Mouse (Mus musculus) thymus, postnatal 14 days (tissue): Measurements from ENCODE around the gene Eml4.

ENCODE experiments used
- DNase-seq: peaks from one replicate; pipeline ENCODE4 v3.0.0; 2021

Gene Eml4

DNA sequence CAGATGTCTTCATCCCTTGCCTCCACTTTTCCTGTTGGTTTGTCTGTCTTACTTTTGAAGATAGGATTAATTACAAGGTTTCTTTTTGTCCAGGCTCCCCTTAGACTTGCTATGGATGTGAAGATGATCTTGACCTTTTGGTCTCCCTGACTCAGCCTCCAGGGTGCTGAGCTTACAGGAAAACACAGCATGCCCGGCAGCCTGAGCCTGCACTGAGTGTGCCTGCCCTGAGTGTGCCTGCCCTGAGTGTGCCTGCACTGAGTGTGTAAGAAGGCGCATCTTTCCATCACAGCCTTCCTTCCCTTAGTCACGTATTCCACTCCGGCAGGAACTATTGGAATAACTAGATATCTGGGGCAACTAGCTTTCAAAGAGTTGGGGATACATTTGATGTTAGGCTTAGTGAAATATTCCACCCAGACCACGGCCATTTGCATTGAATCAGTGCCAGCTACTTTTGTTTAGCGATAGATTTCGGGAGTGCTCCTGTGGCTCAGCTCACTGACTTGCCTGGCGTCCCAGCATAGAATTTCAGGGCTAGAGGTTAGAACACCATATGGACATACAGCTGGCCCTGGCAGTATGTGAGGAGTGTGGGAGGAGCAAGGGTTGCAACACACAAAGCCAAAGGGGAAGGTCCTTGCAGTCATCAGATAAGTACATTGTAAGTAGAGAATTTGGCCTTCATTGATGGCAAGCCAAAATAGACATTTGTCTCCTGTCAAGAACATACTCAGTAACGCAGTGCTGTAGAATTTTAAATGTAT is 2.5 kb upstream of the Eml4 start:
- no peak for DNase-seq

- peak; percentile 68 for DNase-seq
Measured at GRCm38 (mm10) chr17:83351119-83351531, 394 bp downstream of the Eml4 start.

GRCm38 (mm10) chr17:83351601-83352413 is 1.1 kb downstream of the Eml4 start:
- peak; percentile 31 for DNase-seq

- no peak for DNase-seq
Measured at GRCm38 (mm10) chr17:83352456-83352855, 1.7 kb downstream of the Eml4 start.

- DNase-seq, result no peak
Measured at GRCm38 (mm10) chr17:83353011-83353410, 2.3 kb downstream of the Eml4 start.

DNA sequence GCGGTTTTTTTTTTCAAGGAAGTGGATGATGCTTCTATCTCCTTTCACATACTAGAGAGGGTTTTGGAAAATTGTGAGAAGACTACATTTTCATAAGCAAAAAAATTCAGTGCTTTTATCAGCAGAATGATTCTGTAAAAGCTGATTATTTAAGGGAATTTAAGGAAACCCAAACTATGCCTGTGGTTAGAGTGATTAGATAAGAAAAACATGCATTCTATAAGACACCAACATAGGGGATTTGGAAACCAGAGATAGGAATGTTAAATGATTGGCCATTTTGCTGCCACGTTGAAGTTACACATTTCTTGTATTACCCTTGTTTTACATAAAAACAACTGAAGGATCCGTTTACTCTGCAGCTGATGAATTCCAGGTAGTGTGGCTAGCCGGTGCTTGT is 2.7 kb downstream of the Eml4 start:
- no peak for DNase-seq

GRCm38 (mm10) chr17:83355481-83355880 is 4.8 kb downstream of the Eml4 start:
- no peak for DNase-seq

- no peak for DNase-seq
Measured at GRCm38 (mm10) chr17:83359934-83360333, 9.2 kb downstream of the Eml4 start.

DNA sequence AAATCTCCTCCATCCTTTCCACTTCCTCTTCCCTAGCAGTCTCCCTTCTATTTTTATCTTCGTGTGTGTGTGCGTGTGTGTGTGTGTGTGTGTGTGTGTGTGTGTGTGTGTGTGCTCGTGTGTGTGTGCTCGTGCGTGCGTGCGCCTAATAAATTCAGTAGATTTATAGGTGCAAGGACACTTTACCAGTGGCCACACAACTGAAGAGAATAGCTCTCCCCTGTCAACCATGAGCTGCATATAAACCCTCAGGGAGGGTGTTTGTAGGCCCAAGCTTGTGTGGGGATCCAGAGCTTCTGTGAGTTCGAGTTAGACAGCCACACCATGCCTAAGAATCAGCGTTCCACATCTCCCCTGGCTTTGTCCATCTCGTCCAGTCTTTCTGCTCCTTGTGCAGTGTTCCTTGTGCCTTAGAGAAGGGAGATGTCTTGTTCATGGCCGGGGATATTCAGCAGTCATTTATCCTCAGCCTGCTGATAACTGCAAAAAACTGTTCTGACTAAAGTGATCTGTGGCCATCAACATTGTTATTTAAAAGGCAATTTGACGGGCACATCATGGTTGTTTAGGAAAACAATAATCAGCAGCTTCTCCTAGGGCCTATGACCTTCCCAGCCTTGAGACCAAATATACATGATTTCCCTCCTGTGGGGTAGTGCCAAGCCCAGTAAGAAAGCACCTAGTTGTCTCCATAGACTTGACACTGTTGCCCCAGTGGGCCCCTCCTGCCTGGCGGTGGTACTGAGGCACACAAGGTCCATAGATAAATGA is 10.2 kb downstream of the Eml4 start:
- no peak for DNase-seq

DNA sequence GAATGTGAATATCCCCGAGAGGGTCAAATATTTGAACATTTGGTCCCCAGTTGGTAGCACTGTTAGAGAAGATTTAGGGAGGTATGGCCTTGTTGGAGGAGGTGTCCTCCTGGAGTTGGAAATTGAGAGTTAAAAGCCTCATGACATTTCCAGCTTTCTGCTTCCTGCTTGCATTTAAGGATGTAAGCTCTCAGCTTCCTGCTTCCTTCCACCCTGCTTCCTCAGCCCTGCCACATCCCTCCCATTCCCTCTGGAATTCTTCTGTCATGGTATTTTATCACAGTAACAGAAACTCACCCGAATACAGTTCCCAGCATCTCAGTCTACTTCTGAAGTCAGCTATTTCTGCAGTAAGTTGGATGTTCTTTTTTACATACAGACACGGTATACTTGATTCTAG is 12.3 kb downstream of the Eml4 start:
- DNase-seq, result no peak

- DNase-seq, result no peak
Measured at GRCm38 (mm10) chr17:83364296-83364695, 13.6 kb downstream of the Eml4 start.

GRCm38 (mm10) chr17:83365130-83365529 is 14.4 kb downstream of the Eml4 start:
- DNase-seq, result no peak

DNA sequence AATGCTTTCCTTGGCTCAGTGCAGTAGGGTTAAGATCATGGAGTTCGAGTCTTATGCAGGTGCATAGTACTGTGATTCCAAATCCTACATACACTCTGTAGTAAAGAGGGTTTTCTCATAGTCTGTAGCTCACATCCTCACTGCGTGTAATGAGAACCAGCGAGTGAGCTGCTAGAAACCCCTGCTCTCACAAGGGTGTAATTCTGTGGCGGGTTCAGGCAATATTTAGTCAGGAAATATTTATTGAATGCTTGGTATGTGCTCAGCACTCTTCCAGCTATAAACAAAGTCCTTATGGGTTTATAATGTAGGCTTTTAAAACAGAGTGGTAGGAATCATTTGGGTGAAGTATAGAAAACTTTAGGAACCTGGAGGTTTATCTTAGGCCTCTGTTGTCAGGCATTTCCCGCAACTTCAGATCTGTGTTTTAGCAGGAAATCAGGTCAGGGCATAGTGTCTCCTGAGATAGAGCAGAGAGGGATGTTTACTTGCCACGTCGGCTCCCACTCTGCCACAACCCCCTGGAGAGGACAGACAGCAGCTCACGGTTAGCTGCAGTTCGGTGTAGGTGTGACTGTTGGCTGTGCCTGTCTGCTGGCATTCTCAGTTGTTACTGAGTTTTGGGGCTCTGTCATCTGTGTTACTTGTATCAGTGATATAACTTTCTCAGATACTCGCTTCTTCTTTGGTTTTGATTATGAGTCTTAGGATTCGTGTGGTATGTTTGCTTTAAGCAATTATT is 15.1 kb downstream of the Eml4 start:
- DNase-seq, result no peak

- no peak for DNase-seq
Measured at GRCm38 (mm10) chr17:83367387-83367786, 16.7 kb downstream of the Eml4 start.

- no peak for DNase-seq
Measured at GRCm38 (mm10) chr17:83374123-83374522, 23.4 kb downstream of the Eml4 start.

DNA sequence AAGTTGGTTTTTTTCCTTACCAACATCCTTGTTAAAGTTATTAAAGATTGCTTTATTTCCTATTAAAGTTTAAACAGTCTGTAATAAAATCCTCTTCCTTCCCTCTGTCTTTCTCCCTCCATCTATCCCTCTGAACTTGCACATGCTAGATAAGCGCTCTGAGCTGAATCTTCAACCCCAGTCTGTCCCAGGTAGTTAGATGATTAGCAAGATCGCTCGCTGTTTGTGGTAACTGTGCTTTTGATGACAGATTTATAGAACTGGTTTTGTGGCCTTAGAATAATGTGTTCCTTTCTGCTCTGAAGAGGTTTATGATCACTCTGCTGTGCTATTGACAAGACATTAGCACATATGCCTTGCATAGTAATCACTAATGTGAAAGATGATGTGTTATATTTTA is 25.1 kb downstream of the Eml4 start:
- DNase-seq, result no peak

- DNase-seq, result no peak
Measured at GRCm38 (mm10) chr17:83376801-83377200, 26.1 kb downstream of the Eml4 start.

GRCm38 (mm10) chr17:83377755-83378443 is 27.2 kb downstream of the Eml4 start:
- DNase-seq, result no peak

DNA sequence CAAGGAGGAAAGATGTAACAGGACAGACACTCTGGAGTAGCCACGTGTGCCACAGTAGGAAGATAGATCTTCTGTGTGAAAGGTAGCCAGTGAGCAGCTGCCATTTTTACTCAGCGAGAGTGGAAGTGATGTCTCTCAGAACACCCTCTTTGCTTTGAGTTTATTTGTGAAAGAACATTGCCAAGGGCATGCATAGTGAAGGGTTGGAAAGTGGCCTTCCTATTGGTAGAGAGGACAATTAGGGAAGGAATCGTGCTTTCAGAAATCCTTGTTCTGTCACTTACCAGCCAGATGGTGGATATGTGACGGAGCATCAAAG is 27.7 kb downstream of the Eml4 start:
- no peak for DNase-seq

- no peak for DNase-seq
Measured at GRCm38 (mm10) chr17:83379366-83379765, 28.6 kb downstream of the Eml4 start.

DNA sequence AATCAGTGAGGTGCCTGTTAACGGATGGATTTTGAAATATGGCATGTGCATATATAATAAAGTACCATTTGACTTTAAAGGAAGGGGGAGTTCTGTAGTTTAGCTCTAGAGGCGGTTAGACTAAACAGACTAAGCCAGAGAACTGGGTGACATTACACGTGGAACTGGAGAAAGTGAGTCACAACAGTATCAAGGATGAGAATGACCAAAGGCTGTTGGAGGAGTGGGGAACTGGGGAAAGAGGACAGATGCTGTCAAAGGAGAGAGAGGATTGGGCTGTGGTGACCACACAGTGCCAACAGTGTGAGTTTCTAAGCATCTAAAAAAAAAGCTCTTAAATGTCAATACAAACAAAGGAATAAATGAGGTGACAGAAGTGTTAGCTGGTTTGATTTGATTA is 29.1 kb downstream of the Eml4 start:
- no peak for DNase-seq

- DNase-seq, result no peak
Measured at GRCm38 (mm10) chr17:83382752-83383151, 32.0 kb downstream of the Eml4 start.
